Mouse (Mus musculus) adrenal gland, adult 18-20 months (tissue): ENCODE measurements around the gene Zdhhc12. TPM values are rescaled to one million over a fixed set of nuclear protein-coding genes. Genes with fewer than 3 reads are reported as not detected.

ENCODE experiments used
- total RNA-seq, 2 experiments: library from RNA; stranded (reverse); gene quantifications; 1 replicate in 1 of 2; 2 replicates in 1 of 2; pipeline ENCODE4 v1.2.3; 2021

Zdhhc12 gene
- total RNA-seq, 2 experiments from 2014 or later, result 9.7 to 15.6 TPM

Other genes starting within 250 kb of the Zdhhc12 start
- gene Cercam, start 224.5 kb downstream of the Zdhhc12 start, total RNA-seq, result 10 to 100 TPM in 1 of 2 experiments, 1 to 10 TPM in 1; 8.4 to 11.7 TPM
- gene Odf2, start 204.4 kb downstream of the Zdhhc12 start, total RNA-seq, result 10 to 100 TPM; 28.2 to 36.4 TPM
- 10 to 100 TPM; 28.1 to 30.8 TPM for gene Gle1, start 158.2 kb downstream of the Zdhhc12 start, total RNA-seq
- 100 to 1,000 TPM; 191 to 224 TPM for gene Sptan1, start 128.1 kb downstream of the Zdhhc12 start, total RNA-seq
- gene Wdr34, start 44.8 kb downstream of the Zdhhc12 start, total RNA-seq, result 10 to 100 TPM; 15.9 to 18.3 TPM
- gene Set, start 36.3 kb downstream of the Zdhhc12 start, total RNA-seq, result 100 to 1,000 TPM; 210 to 272 TPM
- 1 to 10 TPM; 5.6 to 6.2 TPM for gene Pkn3, start 16.0 kb downstream of the Zdhhc12 start, total RNA-seq
- 10 to 100 TPM; 31.6 to 40.4 TPM for gene Zer1, start 30.9 kb upstream of the Zdhhc12 start, total RNA-seq
- gene Tbc1d13, start 40.1 kb upstream of the Zdhhc12 start, total RNA-seq, result 10 to 100 TPM; 38.5 to 53.2 TPM
- gene Endog, start 77.8 kb upstream of the Zdhhc12 start, total RNA-seq, result 10 to 100 TPM; 34.0 to 40.6 TPM
- 10 to 100 TPM; 21.1 to 25.4 TPM for gene Spout1, start 84.8 kb upstream of the Zdhhc12 start, total RNA-seq
- 10 to 100 TPM; 18.2 to 26.3 TPM for gene Kyat1, start 112.2 kb upstream of the Zdhhc12 start, total RNA-seq
- gene Lrrc8a, start 144.1 kb upstream of the Zdhhc12 start, total RNA-seq, result 10 to 100 TPM; 61.9 to 64.7 TPM
- gene Gm28035, start 146.9 kb upstream of the Zdhhc12 start, total RNA-seq, result 1 to 10 TPM; 1.4 to 2.3 TPM
- gene Phyhd1, start 172.6 kb upstream of the Zdhhc12 start, total RNA-seq, result 10 to 100 TPM; 13.6 to 18.0 TPM
- gene Gm28038, start 187.4 kb upstream of the Zdhhc12 start, total RNA-seq, result not detected
- 10 to 100 TPM; 40.8 to 41.6 TPM for gene Dolk, start 192.7 kb upstream of the Zdhhc12 start, total RNA-seq
- 10 to 100 TPM; 29.6 to 30.3 TPM for gene Nup188, start 192.7 kb upstream of the Zdhhc12 start, total RNA-seq